Mouse (Mus musculus) cerebral cortex, adult 2 months (tissue): ENCODE data around the gene Adam19.

Experiments used
- WGBS: fragments of 180-500 bp; shearing (Covaris S2); methylation state at CpG from one replicate; pipeline ENCODE4 v1.1.7; 2018; 5-methylcytosine and 5-hydroxymethylcytosine counted together

The Adam19 gene

DNA sequence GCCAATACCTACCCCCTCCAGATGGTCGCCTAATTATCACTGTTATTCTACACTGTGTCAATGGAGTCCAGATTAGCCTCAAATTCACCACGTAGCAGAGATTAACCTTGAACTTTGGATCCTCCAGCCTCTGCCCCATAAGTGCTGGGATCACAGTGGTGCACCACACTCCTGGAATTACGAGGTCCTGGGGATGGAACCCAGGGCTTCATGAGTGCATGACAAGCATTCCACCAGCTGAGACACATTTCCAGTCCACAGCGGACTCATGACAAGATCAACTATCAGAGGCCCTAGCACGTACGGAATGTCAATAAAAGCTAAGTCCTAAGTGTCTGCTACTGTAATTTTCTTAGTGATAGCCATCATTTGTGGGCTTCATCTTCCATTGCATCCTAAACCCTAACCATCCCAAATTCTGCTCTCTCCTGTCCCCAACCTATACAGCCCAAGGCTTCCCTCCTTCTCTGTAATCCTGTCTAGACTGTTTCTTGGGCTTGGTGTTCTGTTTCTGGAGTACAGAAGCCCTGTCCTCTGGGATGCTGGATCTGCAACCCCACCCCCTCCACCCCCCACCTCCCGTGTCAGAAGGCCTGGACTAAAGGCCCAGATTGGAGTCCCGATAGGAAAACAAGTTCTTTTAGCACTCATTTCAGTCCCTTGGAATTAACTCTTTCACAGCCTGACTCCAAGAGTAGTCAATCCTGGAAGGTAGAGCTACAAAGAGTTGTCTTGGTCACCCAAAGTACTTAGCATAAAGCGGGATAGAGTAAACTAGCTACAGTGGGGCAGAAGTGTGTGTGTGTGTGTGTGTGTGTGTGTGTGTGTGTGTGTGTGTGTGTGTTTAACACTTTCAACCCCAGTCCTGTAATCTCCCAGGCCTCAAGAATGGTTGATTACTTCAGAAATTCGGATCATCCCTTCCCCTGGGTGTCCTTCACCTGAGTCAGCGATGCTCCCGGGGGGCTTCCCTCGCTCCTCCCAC, 589 bp upstream of the Adam19 start:
- 44% methylated on average over 13 of the region's 13 CpGs for WGBS

DNA sequence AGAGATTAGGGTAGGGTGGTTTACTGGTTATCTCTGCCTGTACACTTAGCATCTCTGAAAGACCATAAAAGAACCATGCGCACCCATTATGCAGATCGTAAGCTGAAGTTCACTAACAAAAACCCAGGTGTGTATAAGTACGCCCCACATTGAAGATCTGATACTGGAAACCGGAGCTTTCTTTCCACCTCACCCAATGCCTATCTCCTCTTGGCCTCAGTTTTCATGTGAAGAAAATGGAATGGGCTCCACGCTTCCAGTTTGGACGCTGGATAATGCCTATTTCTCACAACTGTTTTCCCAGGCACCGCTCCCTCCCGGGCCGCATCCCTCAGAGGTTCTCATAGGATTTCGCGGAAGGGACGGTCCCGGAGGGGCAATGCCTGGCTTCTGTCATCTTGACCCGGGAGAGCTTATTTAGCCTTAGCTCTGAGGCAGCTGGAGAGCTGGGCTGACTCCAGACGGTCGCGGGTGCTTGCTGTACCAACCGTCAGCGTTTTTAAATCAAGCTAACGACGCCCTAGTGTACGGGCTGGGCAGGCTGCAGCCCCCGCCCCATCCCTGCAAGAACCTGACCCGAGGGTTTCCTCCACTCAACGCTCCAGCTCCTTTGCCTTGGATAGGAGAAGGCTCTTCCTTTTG, 1.1 kb downstream of the Adam19 start:
- WGBS = 3% methylated on average over 25 of the region's 25 CpGs

DNA sequence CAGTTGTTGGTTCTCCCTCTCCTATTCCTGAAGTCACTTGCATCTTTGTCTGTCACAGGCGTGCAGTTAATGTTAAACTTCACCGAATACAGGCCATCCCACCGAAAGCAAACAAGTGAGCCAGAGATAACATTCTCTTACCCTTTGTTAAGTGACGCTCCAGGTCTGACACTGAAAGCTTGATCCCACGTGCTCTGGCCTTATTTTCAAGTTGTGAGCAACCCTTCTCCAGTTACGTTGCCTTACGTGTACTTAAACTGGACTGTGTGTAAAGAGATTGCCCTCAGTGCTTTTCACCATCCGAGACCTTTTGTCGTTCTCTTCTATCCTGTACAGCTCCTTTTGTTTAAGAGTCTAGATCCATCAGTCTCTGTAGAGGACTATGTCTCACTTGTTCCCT, 2.2 kb downstream of the Adam19 start:
- 73% methylated on average over 9 of the region's 9 CpGs for WGBS

DNA sequence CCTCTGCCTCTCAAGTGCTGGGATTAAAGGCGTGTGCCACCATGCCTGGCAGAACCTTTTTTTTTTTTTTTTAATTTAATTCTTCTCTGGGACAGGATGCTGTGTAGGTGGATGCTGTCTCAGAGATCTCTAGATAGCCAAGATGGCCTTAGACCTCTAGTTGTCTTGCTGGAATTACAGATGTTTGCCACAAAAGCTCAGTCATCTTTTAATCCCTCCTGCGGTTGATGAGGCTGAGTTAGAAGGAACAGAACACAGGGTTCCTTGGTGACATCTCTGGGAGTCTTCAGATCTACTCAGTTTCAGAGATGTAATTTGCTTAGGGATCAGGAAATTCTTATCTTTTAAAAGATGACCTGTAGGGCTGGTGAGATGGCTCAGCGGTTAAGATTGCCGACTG, 3.1 kb downstream of the Adam19 start:
- 98% methylated on average over 4 of the region's 4 CpGs for WGBS

DNA sequence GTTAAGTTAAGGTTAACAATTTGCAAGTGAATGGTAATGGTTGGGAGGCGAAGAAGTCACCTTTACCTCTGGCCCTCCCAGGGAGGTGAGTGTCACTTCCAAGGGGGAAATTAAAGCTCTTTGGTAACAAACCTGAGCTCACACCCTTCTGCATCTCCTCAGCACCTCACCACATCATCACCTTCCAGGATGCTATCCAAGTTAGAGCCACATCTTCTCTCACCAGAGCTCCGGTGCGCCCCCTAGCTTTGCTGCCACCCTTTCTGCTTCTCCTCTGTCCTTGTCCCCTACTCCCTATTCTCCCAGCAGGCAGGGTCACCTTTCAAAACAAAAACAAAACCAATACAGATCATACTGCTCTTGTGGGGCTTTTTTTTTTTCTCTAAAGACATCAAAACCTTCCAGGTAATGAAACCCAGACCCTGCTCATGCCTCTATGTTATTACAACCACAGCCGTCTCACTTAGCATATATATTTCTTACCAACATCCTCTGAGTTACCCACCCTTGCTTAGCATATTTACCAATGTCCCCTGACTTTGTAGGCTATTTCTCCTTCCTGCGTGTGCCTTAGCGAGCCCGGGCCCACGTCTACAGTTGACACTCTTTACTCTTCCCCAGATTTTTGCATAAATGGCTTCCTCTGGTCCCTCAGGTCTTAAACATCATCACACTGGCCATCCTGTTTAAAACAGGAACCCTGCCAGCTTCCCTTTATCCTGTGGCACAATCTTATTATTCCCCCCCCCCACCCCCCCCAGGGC, 4.3 kb downstream of the Adam19 start:
- WGBS = 86% methylated on average over 8 of the region's 8 CpGs

DNA sequence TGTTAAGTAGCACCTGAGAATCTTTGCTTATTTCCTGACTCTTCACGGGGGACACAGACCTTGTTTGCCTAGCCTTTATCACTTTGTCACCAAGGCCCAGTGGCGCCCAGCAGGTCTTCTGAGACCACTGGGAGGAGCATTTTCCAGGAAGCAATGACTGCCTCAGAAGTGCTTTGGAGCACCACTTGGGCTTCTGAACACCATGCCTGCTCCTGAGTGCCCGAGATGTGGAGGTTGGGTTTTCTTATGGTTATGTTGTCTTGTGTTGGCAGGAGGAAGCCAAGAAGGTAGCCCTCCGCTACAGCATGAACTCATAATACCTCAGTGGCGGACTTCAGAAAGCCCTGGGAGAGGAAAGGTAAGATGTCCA, 4.8 kb downstream of the Adam19 start:
- WGBS = 88% methylated on average over 5 of the region's 5 CpGs

DNA sequence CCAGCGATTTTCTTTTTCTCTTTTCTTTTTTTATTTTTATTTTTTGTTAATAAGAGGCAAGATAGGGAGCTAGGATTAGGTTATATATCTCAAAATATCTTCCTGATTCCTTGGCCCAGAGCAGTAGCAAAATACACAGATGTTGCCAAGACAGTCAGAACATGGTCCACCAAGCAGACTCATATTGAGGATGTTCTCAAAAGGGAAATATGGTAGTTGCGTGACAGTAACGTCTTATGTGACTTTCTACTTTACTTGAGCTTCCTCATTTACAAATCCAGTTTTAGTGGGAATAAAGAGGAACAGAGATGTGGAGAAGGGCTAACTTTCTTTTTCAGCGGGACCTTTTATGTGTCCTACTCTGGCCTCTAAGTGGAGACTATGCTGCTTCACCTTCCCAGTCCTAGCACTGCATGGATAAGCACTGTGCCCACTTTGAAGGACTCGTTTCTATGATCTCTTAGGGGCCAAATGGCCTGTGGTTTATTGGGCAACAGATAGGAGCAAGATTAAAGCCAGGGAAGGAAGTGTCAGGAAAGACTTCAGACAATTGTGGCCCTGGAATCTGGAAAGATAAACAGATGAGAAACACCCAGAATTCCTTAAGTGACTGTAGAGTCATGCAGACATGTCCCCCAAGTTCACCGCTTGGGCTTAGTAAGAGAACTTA, 6.1 kb downstream of the Adam19 start:
- WGBS = 78% methylated on average over 6 of the region's 6 CpGs

DNA sequence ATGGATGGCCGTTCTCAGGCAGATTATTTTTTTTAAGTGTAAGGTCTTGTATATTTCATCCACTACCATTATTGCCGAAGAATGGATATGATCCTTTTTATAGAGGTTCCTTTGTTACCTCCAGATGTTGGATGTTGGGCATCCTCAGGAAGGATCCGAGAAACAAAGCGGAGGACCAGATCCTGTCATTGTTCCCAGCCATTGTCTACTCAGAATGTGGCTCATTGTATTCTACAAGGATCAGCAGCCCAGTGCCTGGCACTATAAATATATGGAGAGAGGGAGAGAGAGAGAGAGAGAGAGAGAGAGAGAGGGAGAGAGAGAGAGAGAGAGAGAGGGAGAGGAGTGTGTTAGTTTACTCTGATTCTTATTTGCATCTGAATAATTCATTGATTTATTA, 6.8 kb downstream of the Adam19 start:
- 65% methylated on average over 4 of the region's 4 CpGs for WGBS

DNA sequence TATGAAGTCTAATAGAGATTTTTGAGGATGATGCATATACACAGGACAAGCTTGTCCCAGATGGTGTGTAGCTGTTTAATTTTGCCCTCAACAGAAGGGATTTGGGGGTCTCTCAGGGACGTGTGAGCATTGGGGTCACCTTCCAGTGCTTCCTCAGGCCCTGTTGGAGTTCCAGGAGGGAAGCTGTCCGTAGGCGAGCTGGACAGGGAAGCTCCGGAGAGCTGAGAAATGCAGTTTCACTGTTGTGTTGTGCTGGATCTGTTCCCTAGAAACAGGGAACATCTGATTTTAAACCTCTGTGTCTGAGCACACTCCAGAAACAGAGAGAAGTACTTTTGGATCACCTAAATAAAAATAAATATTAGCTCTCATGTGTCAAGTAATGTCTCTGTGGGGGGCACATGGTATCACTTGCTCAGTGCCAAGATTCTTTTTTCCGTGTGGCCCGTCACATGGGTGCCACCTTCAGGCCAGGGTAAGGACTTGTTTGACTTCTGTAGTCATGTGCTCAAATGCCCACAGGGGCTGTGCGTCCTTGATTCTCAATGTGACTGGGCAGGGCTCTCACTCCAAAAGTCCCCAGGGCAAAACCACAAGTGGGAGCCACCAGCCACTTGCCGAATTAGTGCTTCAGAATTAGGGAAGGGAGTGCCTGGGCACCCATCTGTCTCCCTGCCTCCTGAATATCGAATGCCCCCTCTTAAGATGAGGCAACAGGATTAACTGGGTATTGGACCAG, 7.4 kb downstream of the Adam19 start:
- WGBS = 37% methylated on average over 9 of the region's 9 CpGs

DNA sequence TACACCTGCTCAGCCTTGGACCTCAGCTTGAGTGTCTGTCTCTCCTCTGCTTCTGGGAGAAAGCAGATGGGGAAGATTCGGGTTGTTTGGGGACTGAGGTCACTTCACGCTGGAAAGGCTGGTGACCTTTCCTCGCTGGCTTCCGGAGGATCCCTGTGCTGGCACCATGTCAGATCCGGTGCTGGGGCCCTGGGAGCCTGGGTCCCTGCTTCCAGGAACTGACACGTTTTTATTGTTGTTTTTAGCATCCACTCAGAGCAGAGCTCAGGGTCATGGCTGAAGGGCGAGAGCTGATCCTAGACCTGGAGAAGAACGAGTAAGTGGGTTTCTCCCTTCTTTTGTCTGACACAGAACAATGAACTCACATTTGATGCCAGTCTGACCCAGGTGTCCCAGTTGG, 9.0 kb downstream of the Adam19 start:
- 67% methylated on average over 8 of the region's 8 CpGs for WGBS

DNA sequence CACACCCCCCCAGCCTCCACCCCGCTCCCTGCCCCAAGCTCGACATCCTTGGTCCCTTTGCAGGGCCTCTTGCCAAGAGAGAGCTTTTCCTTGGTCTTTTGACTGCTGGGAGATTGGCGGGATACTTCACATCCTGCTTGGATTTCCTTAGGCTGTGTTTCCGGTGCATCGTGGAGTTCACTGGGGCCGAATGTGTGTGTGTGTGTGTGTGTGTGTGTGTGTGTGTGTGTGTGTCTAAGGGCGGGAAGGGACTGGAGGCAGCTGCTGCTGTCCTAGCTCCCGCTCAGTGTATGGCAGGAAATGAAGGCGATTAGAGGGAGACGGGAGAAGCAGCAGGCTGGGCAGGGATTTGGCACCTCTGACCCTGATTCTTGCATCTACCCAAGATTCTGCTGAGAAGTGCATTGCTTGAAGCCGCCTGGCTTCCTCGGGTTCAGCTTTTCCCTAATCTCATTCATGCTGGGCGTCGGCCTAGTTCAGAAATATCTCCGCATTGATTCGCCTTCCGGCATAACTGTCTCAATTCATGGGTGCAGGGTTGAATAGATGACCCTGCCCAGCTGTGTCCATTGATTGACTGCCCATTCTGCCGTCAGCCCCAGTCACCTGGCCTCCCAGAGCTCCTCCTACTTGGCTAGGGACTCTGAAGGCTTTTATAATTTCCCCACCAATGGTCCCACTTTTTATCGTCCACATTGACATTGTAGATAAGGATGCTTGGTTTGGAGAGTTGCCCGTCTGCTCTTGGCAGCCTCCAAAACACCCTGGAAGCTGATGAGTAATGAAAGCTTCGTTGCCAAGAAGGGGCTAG, 9.6 kb downstream of the Adam19 start:
- 34% methylated on average over 21 of the region's 21 CpGs for WGBS

DNA sequence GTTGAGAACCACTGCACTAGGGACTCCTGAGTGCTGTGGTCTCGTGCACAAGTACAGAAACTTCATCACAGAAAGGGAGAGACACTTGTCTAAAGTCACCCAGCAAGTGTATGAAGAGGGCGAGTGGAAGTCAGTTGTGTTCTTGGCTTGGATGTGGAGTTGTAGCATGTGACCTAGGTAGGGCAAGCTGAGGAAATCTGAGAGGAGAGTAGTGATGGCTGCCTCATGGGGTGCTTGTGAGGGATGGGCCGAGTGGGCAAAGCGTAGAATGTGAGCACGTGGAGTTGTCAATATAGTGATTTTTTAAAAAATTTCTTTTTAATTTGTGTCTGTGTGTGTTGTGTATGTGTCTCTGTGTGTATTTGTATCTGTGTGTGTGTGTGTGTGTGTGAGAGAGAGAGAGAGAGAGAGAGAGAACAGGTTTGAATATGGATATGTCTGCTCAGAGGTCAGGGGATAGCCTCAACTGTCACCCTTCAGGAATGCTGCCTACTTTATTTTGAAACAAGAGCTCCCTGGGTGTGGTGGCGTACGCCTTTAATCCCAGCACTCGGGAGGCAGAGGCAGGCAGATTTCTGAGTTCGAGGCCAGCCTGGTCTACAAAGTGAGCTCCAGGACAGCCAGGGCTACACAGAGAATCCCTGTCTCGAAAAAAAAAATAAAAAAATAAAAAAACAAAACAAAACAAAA, 11.7 kb downstream of the Adam19 start:
- WGBS = 94% methylated on average over 10 of the region's 10 CpGs

DNA sequence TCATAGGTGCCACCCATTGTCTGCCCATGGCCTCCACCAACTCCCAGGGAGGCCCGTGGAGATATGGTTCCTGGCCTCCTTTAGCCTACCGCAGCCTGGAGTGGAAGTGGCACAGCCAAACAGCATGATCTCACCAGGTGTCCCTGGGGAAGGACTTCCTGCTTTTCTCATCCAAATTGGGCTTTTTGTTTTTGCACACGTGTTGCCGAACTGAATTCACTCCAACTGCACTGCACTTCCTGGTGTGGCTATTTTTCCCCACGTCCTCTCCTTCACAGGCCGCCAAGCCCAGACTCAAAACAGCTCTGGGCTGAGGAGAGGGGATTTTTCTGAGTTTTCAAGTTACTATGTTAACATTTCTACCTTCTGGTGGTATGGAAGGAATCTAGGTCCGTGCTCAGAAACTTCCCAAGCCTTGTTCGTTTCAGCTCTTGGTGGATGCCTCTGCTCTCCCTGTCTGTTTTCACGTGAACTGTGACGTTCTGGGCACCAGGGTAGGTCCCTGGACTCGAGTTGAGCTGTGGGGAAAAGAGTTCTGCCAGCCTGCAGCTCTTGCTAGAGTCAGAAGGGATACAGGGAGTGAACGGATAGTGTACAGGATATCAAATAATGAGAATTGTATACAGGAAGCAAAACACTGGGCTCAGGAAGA, 13.1 kb downstream of the Adam19 start:
- 38% methylated on average over 12 of the region's 12 CpGs for WGBS

DNA sequence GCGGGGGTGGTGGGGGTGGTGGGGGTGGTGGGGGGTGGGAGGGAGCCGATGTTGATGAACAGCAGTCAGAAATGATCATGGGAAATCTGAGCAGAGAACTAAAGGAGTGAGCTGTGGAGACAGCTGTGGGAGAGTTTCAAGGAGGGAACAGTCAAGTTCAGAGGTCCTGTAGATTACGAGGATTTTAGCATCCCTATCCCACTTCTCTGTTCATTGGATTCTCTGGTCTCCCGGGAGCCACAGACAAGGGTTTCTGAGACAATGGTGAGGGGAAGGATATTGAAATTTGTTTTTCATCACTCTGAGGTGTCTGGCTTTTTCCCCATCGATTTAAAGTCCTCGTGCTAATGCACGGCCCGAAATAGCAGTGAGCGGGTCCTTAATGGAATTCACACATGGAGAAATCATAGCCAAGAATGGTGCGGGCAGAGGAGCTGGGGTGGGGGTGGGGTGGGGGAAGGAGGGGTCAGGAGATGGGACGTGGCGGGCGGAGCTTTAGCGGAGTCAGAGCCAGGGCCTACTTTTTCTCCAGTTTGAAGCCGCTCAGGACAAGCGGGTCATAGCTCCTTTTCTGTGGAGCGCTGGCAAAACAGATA, 13.7 kb downstream of the Adam19 start:
- whole genome bisulfite sequencing = 58% methylated on average over 17 of the region's 17 CpGs

DNA sequence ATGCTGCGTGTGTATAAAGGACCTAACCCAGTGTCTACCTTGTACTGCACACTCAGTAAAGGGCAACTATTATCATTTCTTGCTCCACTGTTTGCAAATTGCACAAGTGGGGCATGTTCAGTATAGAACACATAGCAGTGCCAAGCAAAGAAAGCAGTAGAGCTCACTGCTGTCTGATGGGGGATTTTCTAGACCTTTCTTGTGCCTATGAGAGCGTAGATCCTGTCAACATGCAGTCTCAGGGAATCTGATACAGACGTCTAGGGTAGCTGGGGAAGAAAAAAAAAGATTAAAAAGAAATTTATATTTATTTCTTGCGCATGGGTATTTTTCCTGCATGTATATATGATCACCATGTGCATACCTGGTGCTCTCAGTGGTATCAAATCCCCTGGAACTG, 14.4 kb downstream of the Adam19 start:
- 88% methylated on average over 4 of the region's 4 CpGs for WGBS

DNA sequence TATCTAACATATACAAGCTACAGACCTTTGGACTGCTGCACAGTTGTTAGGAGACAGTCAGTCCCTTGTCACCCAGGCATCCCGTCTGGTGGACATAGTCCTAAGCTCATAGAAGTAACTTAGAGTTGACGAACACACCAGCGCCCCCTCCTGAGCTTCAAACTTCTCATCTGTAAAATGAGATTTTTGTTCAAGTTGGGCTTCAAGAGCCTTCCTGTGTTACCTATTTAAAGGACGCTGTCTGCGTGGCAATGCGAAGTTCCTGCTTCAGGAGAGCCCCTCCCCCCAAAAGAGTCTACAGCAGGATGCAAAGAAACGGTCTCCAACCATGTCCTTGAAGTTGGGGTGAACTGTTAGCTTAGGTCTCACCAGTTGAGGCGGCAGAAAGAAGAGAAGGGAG, 15.0 kb downstream of the Adam19 start:
- 74% methylated on average over 8 of the region's 8 CpGs for WGBS

DNA sequence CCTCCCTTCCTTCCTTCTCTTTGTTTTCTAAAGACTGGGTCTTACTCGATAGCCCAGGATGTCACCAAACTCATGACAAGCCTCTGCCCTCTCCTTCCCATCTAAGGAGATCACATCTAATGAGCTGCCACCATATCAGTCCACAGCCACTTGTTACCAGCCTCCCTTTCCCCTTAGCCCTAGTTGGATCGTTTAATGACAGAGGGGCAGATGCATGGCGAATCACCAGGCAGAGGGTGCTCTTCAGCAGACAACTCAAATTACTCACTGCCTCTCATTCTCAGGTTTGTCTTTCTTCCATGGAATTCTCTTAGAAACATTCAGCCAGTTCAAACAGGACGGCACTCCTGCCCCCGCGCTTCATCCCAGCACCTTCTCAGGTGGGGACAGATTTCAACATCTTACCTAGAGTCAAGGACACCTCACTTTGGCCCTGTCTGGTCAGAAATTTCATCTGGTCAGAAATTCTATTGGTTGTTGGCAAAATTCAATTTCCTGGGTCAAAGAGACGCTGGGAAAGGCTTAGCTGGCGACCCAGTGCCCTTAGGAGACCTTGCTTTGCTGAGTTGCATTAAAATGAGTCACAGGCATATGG, 16.8 kb downstream of the Adam19 start:
- 80% methylated on average over 8 of the region's 8 CpGs for WGBS

DNA sequence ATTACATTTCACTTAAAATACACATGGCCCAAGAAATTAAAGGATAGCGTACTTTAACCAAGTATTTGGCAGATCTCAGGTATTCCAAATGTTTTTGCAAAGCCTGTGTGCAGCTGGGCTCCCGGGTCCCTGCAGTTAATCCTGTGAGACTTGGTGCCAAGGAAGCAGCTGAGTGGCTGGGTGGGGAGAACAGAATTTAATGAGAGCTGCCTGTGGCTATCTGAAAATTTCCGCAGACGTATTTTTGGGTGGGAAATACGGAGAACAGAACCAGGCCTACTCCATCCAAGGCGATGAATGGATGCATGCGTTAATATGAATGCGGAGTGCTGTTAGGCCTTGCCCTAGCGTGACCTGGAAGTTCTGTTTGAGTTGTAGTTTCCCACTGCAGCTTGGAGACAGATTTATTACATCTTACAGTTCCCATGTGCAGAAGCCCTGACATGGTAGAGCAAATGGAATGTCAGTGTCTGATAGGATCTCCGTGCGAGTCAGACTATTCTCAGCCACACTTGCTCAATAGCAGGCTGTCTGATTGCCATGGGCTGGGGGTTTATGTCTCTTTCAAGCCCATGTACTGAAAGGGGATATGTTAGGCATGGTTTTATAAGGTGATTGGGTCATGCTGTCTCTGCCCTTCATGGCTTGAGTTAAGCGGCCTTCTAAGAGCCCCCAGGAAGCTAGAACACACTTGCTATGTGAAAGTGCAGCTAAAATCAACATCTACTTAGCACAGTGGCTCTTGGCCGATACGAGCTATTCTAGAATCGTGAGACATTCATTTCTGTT, 17.5 kb downstream of the Adam19 start:
- WGBS = 66% methylated on average over 15 of the region's 15 CpGs
